Mouse (Mus musculus) neutrophil, adult 5-6 weeks (primary cell): ENCODE measurements around the gene Myo10. TPM values are rescaled to one million over a fixed set of nuclear protein-coding genes. Genes with fewer than 3 reads are reported as not detected.

Experiments used
- ATAC-seq: fragments of 151-379, 151-347 bp; 2 replicates; pipeline ENCODE4 v1.8.0; 2017; ENCODE audit warnings: mild to moderate bottlenecking, moderate TSS enrichment; ENCODE audit not compliant: insufficient number of reproducible peaks, poor library complexity, low FRiP score, severe bottlenecking; ENCODE audit errors: extremely low read depth
- total RNA-seq: library from RNA; stranded (forward); fragments of 200-1000 nt; gene quantifications from 2 replicates; pipeline ENCODE4 v1.2.3, GENCODE M21; 2017

The Myo10 gene
- total RNA-seq, 1 experiment from 2014 or later: 1.2 TPM

- no peak for ATAC-seq
These were observed 221.8 kb downstream of the Myo10 start for GRCm38 (mm10) chr15:25844013-25844570.

GRCm38 (mm10) chr15:25844771-25845170 is 222.4 kb downstream of the Myo10 start:
- no peak for ATAC-seq

GRCm38 (mm10) chr15:25847576-25848168 is 225.3 kb downstream of the Myo10 start:
- no peak for ATAC-seq

- ATAC-seq: no peak
These were observed 228.2 kb downstream of the Myo10 start for GRCm38 (mm10) chr15:25850552-25850951.

- no peak for ATAC-seq
These were observed 232.1 kb downstream of the Myo10 start for GRCm38 (mm10) chr15:25854270-25854904.

GRCm38 (mm10) chr15:25858611-25859058 is 236.3 kb downstream of the Myo10 start:
- peak; percentile 81 for ATAC-seq

GRCm38 (mm10) chr15:25859469-25859868 is 237.1 kb downstream of the Myo10 start:
- peak; percentile 31; the same call in 1 of the 2 replicates for ATAC-seq

- ATAC-seq: peak; percentile 26; the same call in 1 of the 2 replicates
These were observed 239.6 kb downstream of the Myo10 start for GRCm38 (mm10) chr15:25861900-25862299.

Other genes starting within 250 kb of the Myo10 start
- gene Basp1, start 208.8 kb upstream of the Myo10 start, total RNA-seq: 32.6 and 33.5 TPM in 2 replicates
- gene Retreg1, start 220.7 kb downstream of the Myo10 start, total RNA-seq: 168 and 183 TPM in 2 replicates